Mouse (Mus musculus): Measurements from ENCODE around the gene AL732309.1. TPM values are rescaled to one million over a fixed set of nuclear protein-coding genes. Genes with fewer than 3 reads are reported as not detected.

Gene AL732309.1
- polyA plus RNA-seq, 1 experiment from 2014 or later: 5.7 TPM

DNA sequence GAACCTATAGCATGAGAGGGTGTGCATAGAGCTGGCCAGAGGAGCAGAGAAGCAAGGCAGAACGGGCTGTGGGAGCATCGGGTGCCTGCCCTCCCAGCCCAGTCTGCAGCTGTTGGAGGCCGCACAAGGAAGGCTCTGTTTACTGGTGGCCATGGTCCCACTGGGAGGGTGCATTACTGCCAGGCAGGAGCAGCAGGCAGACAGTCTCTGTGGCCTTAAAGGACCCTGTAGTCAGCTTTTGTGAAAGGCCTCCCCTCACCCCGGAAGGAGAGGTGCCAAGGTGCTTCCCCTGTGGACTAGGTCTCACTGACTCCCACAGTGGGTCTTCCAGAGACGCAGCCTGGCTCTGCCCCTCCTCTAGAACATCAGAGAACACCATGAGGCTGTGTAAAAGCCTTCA is 19.8 kb downstream of the AL732309.1 start:
- Histone ChIP-seq H3K4me3 (replicated peaks) (no peak overlapping the region), H3K4me2 (no peak overlapping the region), H3K27ac (no peak overlapping the region), H3K9me3 (no peaks in the 10 kb centered on the region), H3K36me3 (peaks cover 14% of the 10 kb centered on the region), H3K27me3 (peaks cover 21% of the 10 kb centered on the region), H3K4me1 (replicated peaks) (peaks cover 15% of the 10 kb centered on the region), H3K9ac (replicated peaks) (no peak overlapping the region)
- WGBS: 80% methylated on average over 5 of the region's 5 CpGs
- ATAC-seq (ENCODE audit: insufficient number of reproducible peaks, insufficient read depth, low FRiP score, low TSS enrichment, low read depth): no peak

DNA sequence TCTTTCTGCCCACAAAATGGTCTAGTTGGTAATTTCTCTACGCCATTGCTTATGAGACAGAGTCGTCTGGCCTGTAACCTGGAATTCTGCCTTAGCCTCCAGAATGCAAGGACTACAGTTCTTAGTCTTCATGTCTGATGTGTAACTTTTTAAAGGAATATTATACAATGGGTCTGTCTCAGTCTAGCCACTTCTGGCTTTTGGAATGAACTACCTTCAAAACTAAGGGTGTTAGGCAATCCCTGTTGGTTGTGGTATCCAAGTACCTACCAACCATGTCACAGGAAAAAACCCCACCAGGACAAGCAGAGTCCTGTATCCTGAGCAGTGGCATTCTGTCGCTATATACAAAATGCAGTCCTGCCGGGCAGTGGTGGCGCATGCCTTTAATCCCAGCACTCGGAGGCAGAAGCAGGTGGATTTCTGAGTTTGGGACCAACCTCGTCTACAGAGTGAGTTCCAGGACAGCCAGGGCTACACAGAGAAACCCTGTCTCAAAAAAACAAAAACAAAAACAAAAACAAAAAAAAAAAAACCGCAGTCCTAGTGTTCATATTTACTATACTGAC is 20.8 kb downstream of the AL732309.1 start:
- 76% methylated on average over 8 of the region's 8 CpGs for WGBS
- H3K4me3 ChIP-seq (replicated peaks): peak overlapping the region; percentile 87

DNA sequence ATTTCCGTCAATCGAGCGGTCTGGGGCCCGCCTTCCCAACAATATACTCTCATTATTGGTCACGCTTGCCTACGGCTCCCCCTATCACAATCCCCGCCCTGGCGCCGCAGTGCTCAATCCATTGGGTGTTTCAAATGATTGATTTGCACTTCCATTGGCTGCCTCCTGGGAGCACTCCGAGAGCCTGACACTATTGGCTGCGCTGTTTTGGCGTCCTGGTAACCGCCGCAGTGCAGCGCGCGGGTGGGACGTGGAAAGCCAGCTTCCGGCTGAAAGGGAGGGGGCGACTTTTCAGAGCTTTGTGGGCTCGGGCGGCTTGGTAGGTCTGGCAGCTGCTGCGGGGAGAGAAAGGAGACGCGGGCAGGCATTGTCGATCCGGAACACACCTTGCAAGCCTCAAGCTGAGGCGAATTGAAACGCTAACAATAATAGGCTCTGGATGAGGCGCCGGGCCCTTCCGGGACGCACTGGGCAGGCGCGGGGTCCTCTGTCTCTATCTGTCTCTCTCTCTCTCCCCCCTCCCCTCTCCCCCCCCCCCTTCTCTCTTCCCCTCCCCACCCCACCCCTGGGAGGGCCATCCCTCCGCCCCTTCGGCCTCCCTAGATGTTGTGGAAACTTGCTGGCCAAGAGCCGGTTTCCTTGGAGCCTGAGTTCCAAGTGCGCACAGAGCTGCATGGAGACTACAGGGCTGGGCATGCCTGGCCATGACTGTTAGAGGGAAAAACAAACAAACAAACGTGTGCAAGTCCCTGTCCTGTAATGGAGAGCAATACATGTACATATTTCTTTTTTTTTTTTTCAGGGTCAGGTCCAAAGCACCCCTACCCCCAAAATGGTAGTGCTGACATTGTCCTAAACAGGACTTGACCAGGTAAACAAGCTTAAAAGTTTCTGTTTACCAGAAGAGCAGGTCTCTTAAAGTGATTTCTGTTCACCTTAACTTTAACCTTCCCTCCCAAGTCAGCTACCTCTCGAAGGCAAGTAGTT is 21.6 kb downstream of the AL732309.1 start:
- 0 out of 2 replicates have a peak, but pooled peaks cover 7% of the 10 kb centered on the region for H3K27me3 ChIP-seq
- peaks cover 21% of the 10 kb centered on the region for H3K36me3 ChIP-seq
- H3K4me2 ChIP-seq: peak overlapping the region; percentile 58
- peak; percentile 98 for ATAC-seq (ENCODE audit: insufficient number of reproducible peaks, insufficient read depth, low FRiP score, low TSS enrichment, low read depth)
- H3K27ac ChIP-seq: peak overlapping the region; percentile 96
- WGBS: 2% methylated on average over 41 of the region's 41 CpGs
- H3K4me3 ChIP-seq (replicated peaks): peak overlapping the region; percentile 87
- H3K9ac ChIP-seq (replicated peaks): peak overlapping the region; percentile 64
- H3K4me1 ChIP-seq (replicated peaks): peaks cover 15% of the 10 kb centered on the region
- no peaks in the 10 kb centered on the region for H3K9me3 ChIP-seq

More for the DNA sequence above, 20.8 kb downstream of the AL732309.1 start:
- no peak for ATAC-seq (ENCODE audit: insufficient number of reproducible peaks, insufficient read depth, low FRiP score, low TSS enrichment, low read depth)
- Histone ChIP-seq H3K4me2 (peak overlapping the region; percentile 58), H3K9me3 (no peaks in the 10 kb centered on the region), H3K27ac (peak overlapping the region; percentile 96), H3K36me3 (peaks cover 21% of the 10 kb centered on the region), H3K9ac (replicated peaks) (no peak overlapping the region), H3K4me1 (replicated peaks) (peaks cover 15% of the 10 kb centered on the region), H3K27me3 (peaks cover 11% of the 10 kb centered on the region)

DNA sequence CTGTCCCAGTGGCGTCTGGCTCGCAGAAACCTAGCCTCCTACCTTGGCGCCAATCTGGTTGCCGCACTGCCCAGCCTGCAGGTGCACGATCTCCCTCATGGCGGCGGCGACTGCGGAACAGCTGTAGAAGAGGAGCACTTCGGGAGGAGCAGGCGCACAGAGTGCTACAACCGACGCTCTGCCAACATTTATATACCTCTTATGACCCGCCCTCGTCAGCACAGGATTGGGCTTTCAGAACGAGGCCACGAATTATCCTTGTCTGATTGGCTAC is 22.2 kb downstream of the AL732309.1 start, which contains the start of gene Tubb4b:
Gene Tubb4b, minus strand, starts transcription at position 211 of the 274 bp plus-strand sequence.
- peaks cover 21% of the 10 kb centered on the region for H3K36me3 ChIP-seq
- no peaks in the 10 kb centered on the region for H3K9me3 ChIP-seq
- H3K27me3 ChIP-seq: 0 out of 2 replicates have a peak, but pooled peaks cover 2% of the 10 kb centered on the region
- no peak for ATAC-seq (ENCODE audit: insufficient number of reproducible peaks, insufficient read depth, low FRiP score, low TSS enrichment, low read depth)
- peak within 1 kb of the TSS; percentile 92 for H3K4me2 ChIP-seq
- H3K4me3 ChIP-seq (replicated peaks): peak within 1 kb of the TSS; percentile 87
- H3K9ac ChIP-seq (replicated peaks): peak within 1 kb of the TSS; percentile 80
- H3K4me1 ChIP-seq (replicated peaks): peaks cover 15% of the 10 kb centered on the region
- 0% methylated on average over 17 of the region's 17 CpGs for whole genome bisulfite sequencing
- H3K27ac ChIP-seq: peak within 1 kb of the TSS; percentile 96

DNA sequence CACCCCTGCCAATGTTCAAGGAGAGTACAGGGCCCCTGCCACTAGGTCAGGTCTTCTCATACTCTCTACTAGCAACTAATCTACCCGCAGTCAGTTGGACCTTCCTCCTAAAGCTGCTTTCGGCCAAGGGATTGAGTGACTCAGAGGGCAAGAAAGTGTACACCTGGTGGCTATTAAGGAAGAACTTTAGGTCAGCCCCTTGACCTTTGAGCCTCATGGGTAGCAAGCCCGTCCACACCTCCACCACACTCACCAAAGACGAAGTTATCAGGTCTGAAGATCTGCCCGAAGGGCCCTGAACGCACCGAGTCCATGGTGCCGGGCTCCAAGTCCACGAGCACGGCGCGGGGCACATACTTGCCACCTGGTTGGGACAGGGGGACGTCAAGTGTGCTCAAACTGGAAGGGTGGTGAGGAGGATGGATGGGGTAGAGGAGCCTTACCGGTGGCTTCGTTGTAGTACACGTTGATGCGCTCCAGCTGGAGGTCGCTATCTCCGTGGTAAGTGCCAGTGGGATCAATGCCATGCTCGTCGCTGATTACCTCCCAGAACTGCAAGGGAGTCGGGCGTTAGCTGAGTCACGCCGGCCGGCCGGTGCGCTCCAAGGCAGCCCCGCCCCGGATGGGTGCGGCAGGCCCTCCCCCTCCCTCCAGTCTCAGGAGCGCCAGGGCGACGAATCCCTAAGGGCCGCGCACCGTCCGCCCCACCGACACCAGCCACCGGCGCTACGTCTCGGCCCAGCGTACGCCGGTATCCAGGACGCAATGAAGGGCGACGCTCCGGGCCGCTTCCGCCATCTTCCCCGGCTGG is 22.8 kb downstream of the AL732309.1 start:
- no peaks in the 10 kb centered on the region for H3K9me3 ChIP-seq
- H3K27me3 ChIP-seq: no peaks in the 10 kb centered on the region
- H3K36me3 ChIP-seq: peaks cover 21% of the 10 kb centered on the region
- H3K4me1 ChIP-seq (replicated peaks): peaks cover 15% of the 10 kb centered on the region
- peak overlapping the region; percentile 92 for H3K4me2 ChIP-seq
- peak overlapping the region; percentile 87 for H3K4me3 ChIP-seq (replicated peaks)
- peak overlapping the region; percentile 80 for H3K9ac ChIP-seq (replicated peaks)
- ATAC-seq (ENCODE audit: insufficient number of reproducible peaks, insufficient read depth, low FRiP score, low TSS enrichment, low read depth): peak; percentile 9; the same call in 1 of the 2 replicates
- H3K27ac ChIP-seq: peak overlapping the region; percentile 93
- WGBS: 1% methylated on average over 53 of the region's 53 CpGs

DNA sequence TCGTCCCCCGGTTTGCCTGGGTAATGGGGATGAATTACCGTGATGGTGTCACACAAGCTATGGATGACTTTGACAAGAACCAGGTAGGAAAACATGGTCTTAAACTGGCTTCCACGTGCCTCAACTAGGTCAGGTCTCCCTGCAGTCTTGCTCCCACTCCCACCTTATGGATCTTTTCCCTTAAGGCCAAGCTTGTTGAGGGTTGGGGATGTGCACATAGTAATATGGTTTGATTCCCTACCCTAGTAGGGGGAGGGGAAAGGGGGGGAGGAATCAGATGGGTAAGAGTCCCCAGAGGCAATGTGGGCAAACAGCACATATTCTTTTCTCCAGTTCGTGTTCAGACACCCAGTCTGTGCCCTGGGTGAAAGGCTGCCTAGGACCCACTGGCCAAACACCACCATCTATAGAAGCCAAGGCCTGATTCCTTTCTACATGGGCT is 25.3 kb downstream of the AL732309.1 start:
- Histone ChIP-seq H3K9ac (replicated peaks) (no peak overlapping the region), H3K27me3 (no peaks in the 10 kb centered on the region), H3K4me3 (replicated peaks) (no peak overlapping the region), H3K27ac (no peak overlapping the region), H3K4me1 (replicated peaks) (peaks cover 15% of the 10 kb centered on the region), H3K9me3 (no peaks in the 10 kb centered on the region), H3K4me2 (no peak overlapping the region), H3K36me3 (peaks cover 21% of the 10 kb centered on the region)
- WGBS: 63% methylated on average over 5 of the region's 5 CpGs
- ATAC-seq (ENCODE audit: insufficient number of reproducible peaks, insufficient read depth, low FRiP score, low TSS enrichment, low read depth): no peak

DNA sequence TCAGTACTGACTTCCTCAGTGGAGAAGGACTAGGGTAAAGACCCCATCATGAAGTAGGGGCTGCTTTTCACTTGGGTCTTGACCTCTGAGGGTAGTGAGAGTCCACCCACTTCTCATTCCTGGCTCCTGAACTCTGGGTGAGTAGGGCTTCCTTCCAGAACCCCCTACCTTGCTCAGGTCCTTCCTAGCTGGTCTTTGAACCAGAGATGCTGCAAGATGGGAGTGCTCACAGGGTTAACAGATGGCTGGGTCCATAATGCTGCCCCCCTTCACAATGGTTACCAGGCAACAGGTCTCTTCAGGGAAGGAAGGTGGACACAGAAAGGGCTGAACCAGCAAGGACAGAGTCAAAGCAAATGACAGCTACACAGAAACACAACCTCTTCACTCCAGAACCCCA is 28.2 kb downstream of the AL732309.1 start, which contains the start of gene Fam166a:
Gene Fam166a, plus strand, starts transcription at position 301 of the 400 bp plus-strand sequence.
- no peaks in the 10 kb centered on the region for H3K9me3 ChIP-seq
- ATAC-seq (ENCODE audit: insufficient number of reproducible peaks, insufficient read depth, low FRiP score, low TSS enrichment, low read depth): no peak
- peaks cover 19% of the 10 kb centered on the region for H3K36me3 ChIP-seq
- H3K9ac ChIP-seq (replicated peaks): no peak within 1 kb of the TSS
- peaks cover 16% of the 10 kb centered on the region for H3K27me3 ChIP-seq
- no peak within 1 kb of the TSS for H3K27ac ChIP-seq
- H3K4me3 ChIP-seq (replicated peaks): no peak within 1 kb of the TSS
- H3K4me1 ChIP-seq (replicated peaks): peaks cover 5% of the 10 kb centered on the region
- H3K4me2 ChIP-seq: no peak within 1 kb of the TSS

DNA sequence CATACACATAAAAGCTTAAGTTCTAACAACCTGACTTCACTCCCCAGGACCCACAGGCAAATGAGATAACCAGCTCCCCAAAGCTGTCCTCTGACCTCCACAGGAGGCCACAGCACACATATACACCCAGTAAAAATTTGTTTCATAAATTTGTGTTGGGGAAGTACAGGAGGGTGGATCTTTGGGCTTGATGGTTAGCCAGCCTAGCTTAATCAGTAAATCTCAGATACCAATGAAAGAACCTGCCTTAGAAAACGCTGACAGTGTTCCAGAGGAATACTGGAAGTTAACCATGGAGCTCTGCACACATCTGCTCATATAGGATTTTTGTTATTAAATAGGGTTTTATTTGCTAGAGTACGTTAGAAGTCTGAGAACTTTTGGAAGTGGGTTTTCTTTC is 29.0 kb downstream of the AL732309.1 start:
- Histone ChIP-seq H3K27me3 (peaks cover 22% of the 10 kb centered on the region), H3K9ac (replicated peaks) (no peak overlapping the region), H3K4me1 (replicated peaks) (no peaks in the 10 kb centered on the region), H3K27ac (no peak overlapping the region), H3K9me3 (no peaks in the 10 kb centered on the region), H3K36me3 (peaks cover 12% of the 10 kb centered on the region), H3K4me2 (no peak overlapping the region), H3K4me3 (replicated peaks) (no peak overlapping the region)
- no peak for ATAC-seq (ENCODE audit: insufficient number of reproducible peaks, insufficient read depth, low FRiP score, low TSS enrichment, low read depth)
- 61% methylated on average over 2 of the region's 2 CpGs for WGBS

DNA sequence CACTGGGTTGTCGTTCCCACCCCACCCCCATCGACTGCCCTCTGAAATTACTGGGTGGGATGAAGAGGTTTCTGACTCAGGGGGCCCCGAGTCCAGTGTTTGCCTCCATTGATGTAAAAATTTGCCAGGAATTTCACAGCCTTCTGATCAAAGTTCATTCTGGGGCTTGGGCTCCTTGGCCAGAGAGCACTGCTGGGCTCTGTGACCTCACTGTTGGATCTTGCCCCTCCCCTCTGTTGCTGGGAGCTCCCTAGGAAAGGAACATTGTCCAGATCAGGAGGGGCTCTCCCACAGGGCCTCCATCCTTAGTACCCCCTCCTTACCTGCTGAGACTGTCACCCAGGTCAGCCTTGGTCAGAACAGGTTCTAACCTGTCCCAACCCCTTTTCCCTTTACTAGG is 32.2 kb downstream of the AL732309.1 start, which contains the start of gene Stpg3:
Gene Stpg3, minus strand, starts transcription at position 194 of the 400 bp plus-strand sequence.
- WGBS: 78% methylated on average over 3 of the region's 3 CpGs
- Histone ChIP-seq H3K27me3 (peaks cover 22% of the 10 kb centered on the region), H3K9me3 (no peaks in the 10 kb centered on the region), H3K4me3 (replicated peaks) (no peak within 1 kb of the TSS), H3K4me2 (no peak within 1 kb of the TSS), H3K27ac (no peak within 1 kb of the TSS), H3K36me3 (no peaks in the 10 kb centered on the region; the same call in 1 of the 2 replicates), H3K9ac (replicated peaks) (no peak within 1 kb of the TSS), H3K4me1 (replicated peaks) (peaks cover 10% of the 10 kb centered on the region)
- ATAC-seq (ENCODE audit: insufficient number of reproducible peaks, insufficient read depth, low FRiP score, low TSS enrichment, low read depth): no peak

DNA sequence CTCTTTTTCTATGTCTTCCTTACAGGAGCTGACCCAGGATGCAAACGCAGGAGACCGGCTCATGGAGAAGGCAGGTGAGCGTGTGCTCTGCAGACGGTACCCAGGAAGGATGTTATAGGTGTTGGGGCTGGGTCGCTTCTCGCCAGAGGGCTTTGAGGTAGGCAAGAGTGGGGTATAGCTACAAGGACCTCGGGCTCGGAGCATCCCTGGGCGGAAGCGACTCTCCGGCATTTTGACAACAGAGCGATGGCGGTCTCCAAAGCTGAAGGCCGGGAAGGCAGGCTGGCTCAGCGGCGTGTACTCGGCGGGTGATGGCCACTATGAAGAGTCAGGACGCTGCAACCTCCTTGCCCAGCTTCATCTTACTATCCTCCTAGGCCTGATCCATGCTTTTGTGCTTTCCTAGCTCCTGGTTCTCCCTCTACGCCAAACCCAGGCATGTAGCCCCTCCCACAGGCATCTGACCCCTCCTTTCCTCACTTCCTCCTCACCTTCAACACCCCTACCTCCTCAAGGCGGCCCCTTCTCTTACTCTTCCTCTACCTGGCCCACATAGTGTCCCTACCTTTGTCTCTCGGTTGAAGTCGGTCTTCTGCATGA is 33.3 kb downstream of the AL732309.1 start:
- WGBS: 55% methylated on average over 23 of the region's 23 CpGs
- no peak overlapping the region for H3K9ac ChIP-seq (replicated peaks)
- peaks cover 22% of the 10 kb centered on the region for H3K27me3 ChIP-seq
- no peak overlapping the region for H3K27ac ChIP-seq
- H3K4me2 ChIP-seq: no peak overlapping the region
- H3K36me3 ChIP-seq: peaks cover 6% of the 10 kb centered on the region
- ATAC-seq (ENCODE audit: insufficient number of reproducible peaks, insufficient read depth, low FRiP score, low TSS enrichment, low read depth): no peak
- H3K4me3 ChIP-seq (replicated peaks): no peak overlapping the region
- H3K4me1 ChIP-seq (replicated peaks): peaks cover 14% of the 10 kb centered on the region
- H3K9me3 ChIP-seq: no peaks in the 10 kb centered on the region

Data from limb, embryonic 12.5 days (tissue).